Comparison of ENCODE assay signal across 8 mouse cellular contexts in genomic region chr3:129214146-129214665, GRCm38 (mm10). TPM values are rescaled to one million over a fixed set of nuclear protein-coding genes. Genes with fewer than 3 reads are reported as not detected.
A peak's percentile ranks its signal among the peaks of the same experiment; 100 is the strongest.
DNase-seq lines count a peak whose midpoint lies in the region; ATAC-seq and TF ChIP-seq lines count a peak whose summit lies in the region.

No protein-coding gene starts in this region.

- peak; percentile 43 for DNase-seq in kidney, adult 18-20 months
- DNase-seq in kidney, adult 8-10 months: no peak
- peak; percentile 68 for DNase-seq in hindbrain, embryonic 11.5 days (ENCODE audit: low spot score)
- DNase-seq in right cerebral cortex, postnatal 14 days: no peak
- DNase-seq in cerebellum, adult 11-12 months: no peak
- DNase-seq in frontal cortex, postnatal 14 days (ENCODE audit: low spot score in 2 of 2): no peak

- no peak for TF ChIP-seq CTCF in bone marrow macrophage, adult 2 months (IDR thresholded peaks at IDR 0.05; ENCODE audit: low read depth, low read length)

- WGBS in hindbrain, embryonic 11.5 days: under 1% methylated on average over 31 of the region's 34 CpGs

- no peak for TF ChIP-seq POLR2A in bone marrow macrophage, adult 2 months (IDR thresholded peaks at IDR 0.05; ENCODE audit: borderline replicate concordance, low read depth, low read length)

- H3K36me3 ChIP-seq in hindbrain, embryonic 11.5 days (ENCODE audit: control insufficient read depth, insufficient read depth, low read length): no peaks in the 10 kb centered on the region

- H3K27ac ChIP-seq in bone marrow macrophage, adult 2 months (ENCODE audit: insufficient read depth, low read depth, low read length): no peak overlapping the region
- H3K27ac ChIP-seq in hindbrain, embryonic 11.5 days (ENCODE audit: low read depth, low read length): no peak overlapping the region

- H3K4me3 ChIP-seq in bone marrow macrophage, adult 2 months (ENCODE audit: insufficient read depth, low read length): peak overlapping the region; percentile 59
- H3K4me3 ChIP-seq in hindbrain, embryonic 11.5 days (ENCODE audit: low read depth, low read length): peak overlapping the region; percentile 50

- peak; percentile 17; the same call in 1 of the 2 replicates for ATAC-seq in hindbrain, embryonic 11.5 days (ENCODE audit: low FRiP score)
- 0 out of 2 replicates have a peak, but pooled peaks have one; percentile 5 for ATAC-seq in megakaryocyte progenitor cell, adult 5-6 weeks (replicated peaks; ENCODE audit: poor library complexity)

- H3K4me1 ChIP-seq in bone marrow macrophage, adult 2 months (ENCODE audit: control insufficient read depth, insufficient read depth, low read length): peaks cover 2% of the 10 kb centered on the region; the same call in 1 of the 2 replicates
- H3K4me1 ChIP-seq in hindbrain, embryonic 11.5 days (replicated peaks; ENCODE audit: control insufficient read depth, insufficient read depth, low read length): peaks cover 9% of the 10 kb centered on the region

- peaks cover 87% of the 10 kb centered on the region for H3K27me3 ChIP-seq in hindbrain, embryonic 11.5 days (ENCODE audit: control insufficient read depth, insufficient read depth, low read length)

- H3K9ac ChIP-seq in hindbrain, embryonic 11.5 days (ENCODE audit: low read depth, low read length): no peak overlapping the region

- no peaks in the 10 kb centered on the region for H3K9me3 ChIP-seq in hindbrain, embryonic 11.5 days (ENCODE audit: control insufficient read depth, low read length)

- peak overlapping the region; percentile 86 for H3K4me2 ChIP-seq in hindbrain, embryonic 11.5 days (replicated peaks; ENCODE audit: low read depth, low read length)

RNA-seq across cellular contexts. Expression of gene Pitx2, which starts 14.5 kb away (rescaled TPM):
- not detected in 2 replicates for polyA plus RNA-seq in bone marrow macrophage, adult 2 months (2012; ENCODE audit: insufficient read depth, insufficient read length, missing spikeins)
- 2.9 and 4.9 TPM in 2 replicates for polyA plus RNA-seq in hindbrain, embryonic 11.5 days (2014; fragmentation: Nextera tagmentation; extraction: Ambion mirVana)
- total RNA-seq in megakaryocyte progenitor cell, adult 5-6 weeks (2015): 0.30 TPM in 1 of 2 replicates, not detected in the other
- total RNA-seq in megakaryocyte progenitor cell, adult 5-6 weeks (2017): not detected in 2 replicates

Comparison
In these comparisons a context has a peak if more than half of its experiments do, and no peak if none do; other contexts are left out.
1. DNase-seq: peak in kidney, adult 18-20 months (single experiment) and hindbrain, embryonic 11.5 days (single experiment); none in kidney, adult 8-10 months (0 of 2), right cerebral cortex, postnatal 14 days (single experiment), cerebellum, adult 11-12 months (single experiment) and frontal cortex, postnatal 14 days (0 of 2).